Mouse (Mus musculus): ENCODE data around the gene Atxn7.

- TF ChIP-seq CTCF (IDR thresholded peaks at IDR 0.05; ENCODE audit: low read depth) (peak; percentile 100), EP300 (IDR thresholded peaks at IDR 0.05; ENCODE audit: low read depth) (no peak)
These were observed 137.2 kb downstream of the Atxn7 start for GRCm38 (mm10) chr14:14098330-14098980.
